Mouse (Mus musculus): ENCODE results near the gene Intu. TPM values are rescaled to one million over a fixed set of nuclear protein-coding genes. Genes with fewer than 3 reads are reported as not detected.
A peak's percentile ranks its signal among the peaks of the same experiment; 100 is the strongest.

Gene Intu
- polyA plus RNA-seq, 1 experiment from 2014 or later: 0.60 TPM

DNA sequence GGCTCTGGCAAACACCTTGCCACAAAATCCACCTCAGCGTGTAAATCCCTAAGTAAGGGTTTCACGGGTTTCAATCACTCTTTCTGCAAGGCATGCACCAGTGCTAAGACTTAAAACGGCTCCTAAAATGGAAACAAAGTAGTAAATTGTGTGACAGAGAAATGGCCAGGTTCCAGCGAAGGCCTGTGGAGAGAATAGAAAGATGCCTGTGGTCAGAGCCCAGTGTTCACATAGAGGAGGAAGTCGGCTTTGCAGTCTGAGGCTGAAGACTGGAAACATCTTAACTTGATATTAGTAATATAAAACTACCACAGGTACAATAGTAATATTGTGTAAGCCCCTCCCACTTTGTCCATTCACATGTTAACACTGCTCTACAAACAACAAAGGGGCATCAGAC, 26.7 kb upstream of the Intu start:
- Histone ChIP-seq H3K4me1 (ENCODE audit: insufficient read depth) (no peaks in the 10 kb centered on the region), H3K4me2 (ENCODE audit: low read depth, low read length) (no peak overlapping the region), H3K9me3 (ENCODE audit: low read length) (no peaks in the 10 kb centered on the region), H3K27ac (ENCODE audit: low read depth) (no peak overlapping the region), H3K9ac (replicated peaks) (no peak overlapping the region), H3K27me3 (ENCODE audit: insufficient read depth, low read length) (no peaks in the 10 kb centered on the region), H3K36me3 (replicated peaks; ENCODE audit: insufficient read depth, low read length) (no peaks in the 10 kb centered on the region), H3K4me3 (ENCODE audit: low read depth, low read length) (no peak overlapping the region)
- DNase-seq (no peak), ATAC-seq (no peak)
- 65% methylated on average over 5 of the region's 5 CpGs for WGBS (ENCODE audit: insufficient replicate concordance)
- TF ChIP-seq CTCF (IDR thresholded peaks at IDR 0.05; ENCODE audit: low read depth): no peak
- no peak for TF ChIP-seq EP300 (IDR thresholded peaks at IDR 0.05; ENCODE audit: low read depth)

DNA sequence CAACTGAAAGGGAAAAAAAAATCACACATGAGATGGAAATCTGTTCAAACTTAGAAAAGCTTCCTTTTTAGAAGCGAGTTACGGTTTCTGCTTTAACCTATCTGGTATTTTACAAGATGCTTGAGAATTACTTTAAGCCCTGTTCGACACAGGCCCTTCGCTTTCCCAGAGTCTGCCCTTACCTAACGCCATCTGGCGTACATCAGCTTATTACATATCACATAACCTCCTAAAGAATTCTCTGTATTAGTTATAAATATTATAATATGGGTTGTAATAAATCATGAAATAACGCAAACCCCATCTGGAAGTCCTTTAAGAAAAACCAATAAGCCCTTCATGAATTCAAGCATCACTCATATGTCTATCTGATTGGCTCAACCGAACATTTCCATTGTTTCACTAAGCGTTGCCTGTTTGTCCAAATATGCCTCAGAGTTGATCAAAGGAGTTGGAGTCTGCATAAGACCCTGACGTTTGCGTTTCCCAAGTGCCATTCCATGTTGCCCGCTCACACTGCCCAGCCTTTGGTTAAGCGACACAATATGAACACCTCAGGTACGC, 25.6 kb upstream of the Intu start:
- Histone ChIP-seq H3K9me3 (ENCODE audit: low read length) (no peaks in the 10 kb centered on the region), H3K9ac (replicated peaks) (no peak overlapping the region), H3K27ac (ENCODE audit: low read depth) (no peak overlapping the region), H3K4me3 (ENCODE audit: low read depth, low read length) (no peak overlapping the region), H3K4me1 (ENCODE audit: insufficient read depth) (no peaks in the 10 kb centered on the region), H3K27me3 (ENCODE audit: insufficient read depth, low read length) (no peaks in the 10 kb centered on the region), H3K36me3 (replicated peaks; ENCODE audit: insufficient read depth, low read length) (no peaks in the 10 kb centered on the region), H3K4me2 (ENCODE audit: low read depth, low read length) (no peak overlapping the region)
- no peak for DNase-seq
- ATAC-seq: no peak
- no peak for TF ChIP-seq CTCF (IDR thresholded peaks at IDR 0.05; ENCODE audit: low read depth)
- no peak for TF ChIP-seq EP300 (IDR thresholded peaks at IDR 0.05; ENCODE audit: low read depth)
- WGBS (ENCODE audit: insufficient replicate concordance): 88% methylated on average over 14 of the region's 14 CpGs

DNA sequence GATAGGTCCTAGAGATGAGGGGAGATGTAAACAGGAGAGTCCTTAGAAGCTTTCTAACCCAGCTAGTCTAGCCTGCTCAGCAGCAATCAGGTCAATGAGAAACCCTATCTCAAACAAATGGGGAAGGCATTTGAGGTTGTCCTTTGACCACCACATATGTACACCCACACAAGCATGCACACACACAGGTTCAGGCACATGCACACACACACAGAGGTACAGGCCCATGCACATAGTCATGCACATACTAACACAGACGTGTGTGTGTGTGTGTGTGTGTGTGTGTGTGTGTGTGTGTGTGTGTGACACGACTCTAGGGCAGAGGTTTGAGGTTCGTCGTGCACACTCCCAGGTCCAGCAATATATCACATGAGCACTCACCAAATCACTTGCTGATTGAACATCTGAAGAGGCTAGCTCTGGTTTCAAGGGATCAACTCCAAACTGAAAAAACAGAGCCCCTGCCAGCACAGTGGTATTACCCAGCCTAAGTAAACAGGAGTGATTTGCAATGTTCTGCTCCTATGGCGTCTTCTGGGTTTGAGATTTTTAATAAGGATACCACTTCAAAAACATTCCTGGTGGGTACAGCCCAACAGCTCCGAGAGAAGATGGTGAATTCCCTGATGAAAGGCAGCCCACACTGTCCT, 22.0 kb upstream of the Intu start:
- TF ChIP-seq CTCF (IDR thresholded peaks at IDR 0.05; ENCODE audit: low read depth): no peak
- no peak for TF ChIP-seq EP300 (IDR thresholded peaks at IDR 0.05; ENCODE audit: low read depth)
- Histone ChIP-seq H3K27ac (ENCODE audit: low read depth) (no peak overlapping the region), H3K9me3 (ENCODE audit: low read length) (no peaks in the 10 kb centered on the region), H3K27me3 (ENCODE audit: insufficient read depth, low read length) (no peaks in the 10 kb centered on the region), H3K36me3 (replicated peaks; ENCODE audit: insufficient read depth, low read length) (no peaks in the 10 kb centered on the region), H3K4me3 (ENCODE audit: low read depth, low read length) (no peak overlapping the region), H3K4me2 (ENCODE audit: low read depth, low read length) (no peak overlapping the region), H3K4me1 (ENCODE audit: insufficient read depth) (no peaks in the 10 kb centered on the region), H3K9ac (replicated peaks) (no peak overlapping the region)
- DNase-seq (no peak), ATAC-seq (peak; percentile 23; the same call in 1 of the 2 replicates)
- WGBS (ENCODE audit: insufficient replicate concordance): 67% methylated on average over 6 of the region's 6 CpGs

DNA sequence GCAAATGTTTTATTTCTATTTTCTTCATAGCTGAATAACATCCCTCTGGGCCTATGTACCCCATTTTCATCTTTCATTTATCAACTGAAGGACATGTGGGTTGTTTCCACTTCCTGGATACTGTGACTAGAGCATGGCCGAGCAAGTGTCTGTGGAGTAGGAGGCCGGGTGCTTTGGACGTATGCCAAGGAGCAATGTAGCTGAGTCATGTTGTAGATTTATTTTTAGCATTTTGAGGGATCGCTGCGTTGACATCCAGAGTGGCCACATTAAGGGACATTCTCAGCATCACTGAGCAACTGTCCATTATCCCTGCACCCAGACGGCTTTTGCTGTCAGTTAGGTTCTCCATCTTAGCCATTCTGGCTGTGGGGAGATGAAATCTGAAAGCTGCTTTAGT, 20.5 kb upstream of the Intu start:
- H3K4me2 ChIP-seq (ENCODE audit: low read depth, low read length): no peak overlapping the region
- H3K4me3 ChIP-seq (ENCODE audit: low read depth, low read length): no peak overlapping the region
- no peak for DNase-seq
- H3K9me3 ChIP-seq (ENCODE audit: low read length): no peaks in the 10 kb centered on the region
- WGBS (ENCODE audit: insufficient replicate concordance): 24% methylated on average over 6 of the region's 6 CpGs
- H3K4me1 ChIP-seq (ENCODE audit: insufficient read depth): no peaks in the 10 kb centered on the region
- peak; percentile 41 for ATAC-seq
- H3K27me3 ChIP-seq (ENCODE audit: insufficient read depth, low read length): no peaks in the 10 kb centered on the region
- TF ChIP-seq CTCF (IDR thresholded peaks at IDR 0.05; ENCODE audit: low read depth): no peak
- TF ChIP-seq EP300 (IDR thresholded peaks at IDR 0.05; ENCODE audit: low read depth): no peak
- H3K27ac ChIP-seq (ENCODE audit: low read depth): no peak overlapping the region
- H3K36me3 ChIP-seq (replicated peaks; ENCODE audit: insufficient read depth, low read length): no peaks in the 10 kb centered on the region
- H3K9ac ChIP-seq (replicated peaks): no peak overlapping the region

DNA sequence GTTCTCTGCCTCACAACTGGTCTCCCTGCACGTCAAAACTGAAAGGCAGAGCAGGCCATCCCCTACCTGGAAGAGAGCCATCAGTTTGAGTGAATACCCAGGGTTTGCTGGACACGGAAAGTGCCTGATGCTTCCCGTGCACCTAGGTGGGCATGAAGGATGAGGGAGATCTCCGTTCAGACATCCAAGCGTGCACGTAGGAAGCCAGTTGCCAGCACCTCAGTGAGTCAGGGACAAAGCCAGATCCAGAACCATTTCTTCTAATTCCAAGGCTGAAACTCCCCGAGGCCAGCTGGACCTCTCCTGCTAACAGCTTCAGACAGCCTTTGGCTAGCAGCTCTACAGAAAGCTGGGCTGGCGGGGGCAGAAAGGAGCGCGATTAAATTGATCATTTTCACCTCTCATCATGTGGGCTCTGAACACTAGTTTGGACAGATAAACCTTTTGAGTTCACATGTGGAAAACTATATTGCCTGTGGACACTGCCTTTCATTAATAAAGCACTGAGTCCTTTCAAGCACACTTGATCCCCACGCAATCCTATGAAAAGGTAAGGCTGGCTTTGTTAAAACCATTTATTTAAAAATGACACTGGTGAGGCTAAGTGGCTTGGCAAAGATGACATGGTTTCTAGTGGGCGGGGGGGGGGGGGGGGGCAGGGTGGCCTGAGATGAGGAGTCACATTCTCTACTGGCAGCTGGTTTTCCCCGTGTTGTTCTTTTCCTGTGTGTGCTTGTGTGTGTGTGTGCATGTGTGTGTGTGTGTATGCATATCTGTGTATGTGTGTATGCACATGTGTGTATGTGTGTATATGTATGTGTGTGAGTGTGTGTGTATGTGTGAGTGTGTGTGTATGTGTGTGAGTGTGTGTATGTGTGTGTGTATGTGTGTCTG, 17.9 kb upstream of the Intu start:
- no peak overlapping the region for H3K9ac ChIP-seq (replicated peaks)
- H3K4me2 ChIP-seq (ENCODE audit: low read depth, low read length): no peak overlapping the region
- no peaks in the 10 kb centered on the region for H3K27me3 ChIP-seq (ENCODE audit: insufficient read depth, low read length)
- ATAC-seq: no peak
- TF ChIP-seq EP300 (IDR thresholded peaks at IDR 0.05; ENCODE audit: low read depth): no peak
- TF ChIP-seq CTCF (IDR thresholded peaks at IDR 0.05; ENCODE audit: low read depth): no peak
- H3K4me1 ChIP-seq (ENCODE audit: insufficient read depth): no peaks in the 10 kb centered on the region
- H3K36me3 ChIP-seq (replicated peaks; ENCODE audit: insufficient read depth, low read length): no peaks in the 10 kb centered on the region
- peak; percentile 9 for DNase-seq
- no peak overlapping the region for H3K4me3 ChIP-seq (ENCODE audit: low read depth, low read length)
- WGBS (ENCODE audit: insufficient replicate concordance): 79% methylated on average over 13 of the region's 13 CpGs
- no peak overlapping the region for H3K27ac ChIP-seq (ENCODE audit: low read depth)
- H3K9me3 ChIP-seq (ENCODE audit: low read length): no peaks in the 10 kb centered on the region

DNA sequence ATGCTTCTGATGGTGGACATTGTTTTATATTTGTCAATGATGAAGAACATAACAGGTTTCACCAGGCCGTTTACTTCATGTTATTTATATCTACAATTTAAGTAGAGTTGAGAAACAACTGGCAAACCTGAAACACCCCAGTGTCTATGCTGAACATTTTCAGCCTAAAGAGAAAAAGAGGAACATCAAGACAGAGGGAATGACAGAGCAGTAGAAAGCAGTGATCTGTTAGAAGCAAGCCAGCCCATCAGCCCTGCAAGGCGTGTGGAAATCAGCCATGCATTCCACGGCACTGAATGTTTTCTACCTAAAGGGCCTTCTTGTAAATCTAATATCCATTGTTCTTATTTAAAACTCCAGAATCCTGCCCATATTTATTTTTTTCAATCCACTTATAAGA, 12.8 kb upstream of the Intu start:
- no peak for DNase-seq
- no peak overlapping the region for H3K27ac ChIP-seq (ENCODE audit: low read depth)
- H3K9ac ChIP-seq (replicated peaks): no peak overlapping the region
- no peaks in the 10 kb centered on the region for H3K4me1 ChIP-seq (ENCODE audit: insufficient read depth)
- no peak overlapping the region for H3K4me3 ChIP-seq (ENCODE audit: low read depth, low read length)
- no peaks in the 10 kb centered on the region for H3K36me3 ChIP-seq (replicated peaks; ENCODE audit: insufficient read depth, low read length)
- no peaks in the 10 kb centered on the region for H3K27me3 ChIP-seq (ENCODE audit: insufficient read depth, low read length)
- H3K9me3 ChIP-seq (ENCODE audit: low read length): no peaks in the 10 kb centered on the region
- no peak overlapping the region for H3K4me2 ChIP-seq (ENCODE audit: low read depth, low read length)
- WGBS (ENCODE audit: insufficient replicate concordance): 59% methylated on average over 3 of the region's 3 CpGs
- no peak for ATAC-seq
- TF ChIP-seq CTCF (IDR thresholded peaks at IDR 0.05; ENCODE audit: low read depth) (no peak), EP300 (IDR thresholded peaks at IDR 0.05; ENCODE audit: low read depth) (no peak)
